Mouse (Mus musculus): Measurements from ENCODE around the gene Gm10300. TPM values are rescaled to one million over a fixed set of nuclear protein-coding genes. Genes with fewer than 3 reads are reported as not detected.

Gm10300 gene
- total and polyA plus RNA-seq, 2 experiments from 2014 or later = 0.14 TPM; not detected in 1

DNA sequence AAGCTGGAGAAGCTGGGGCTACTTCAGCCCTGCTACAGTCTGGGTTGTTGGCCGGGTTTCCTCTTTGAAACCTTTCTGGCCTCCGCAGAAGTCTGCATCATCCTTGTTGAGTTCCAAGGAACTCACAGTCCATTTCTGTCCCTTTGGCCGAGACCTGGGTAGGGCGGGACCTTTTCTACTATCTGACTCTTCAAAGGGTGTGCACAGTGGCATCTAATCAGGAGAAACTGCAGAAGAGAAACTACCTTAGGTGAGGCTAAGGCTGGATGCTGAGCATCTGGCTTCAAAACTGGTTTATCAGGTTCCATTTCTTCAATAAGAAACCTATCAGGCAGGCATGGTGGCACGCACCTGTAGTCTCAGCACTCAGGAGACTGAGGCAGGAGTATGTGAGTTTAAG lies 9.9 kb upstream of the Gm10300 start:
- no peaks in the 10 kb centered on the region for H3K4me1 ChIP-seq (ENCODE audit: insufficient read depth)
- 93% methylated on average over 5 of the region's 5 CpGs for WGBS
- no peak overlapping the region for H3K9ac ChIP-seq
- no peak overlapping the region for H3K27ac ChIP-seq (ENCODE audit: low read depth, low read length)
- H3K27me3 ChIP-seq (ENCODE audit: insufficient read depth, low read length) = no peaks in the 10 kb centered on the region; the same call in 1 of the 2 replicates
- no peaks in the 10 kb centered on the region for H3K9me3 ChIP-seq (ENCODE audit: low read length)
- no peak overlapping the region for H3K4me2 ChIP-seq (ENCODE audit: low read depth)
- no peak for DNase-seq
- no peak overlapping the region for H3K4me3 ChIP-seq (ENCODE audit: low read depth, low read length)
- H3K36me3 ChIP-seq (ENCODE audit: insufficient read depth) = no peaks in the 10 kb centered on the region
- no peak for ATAC-seq
- TF ChIP-seq CTCF (IDR thresholded peaks at IDR 0.05; ENCODE audit: low read depth) = no peak

DNA sequence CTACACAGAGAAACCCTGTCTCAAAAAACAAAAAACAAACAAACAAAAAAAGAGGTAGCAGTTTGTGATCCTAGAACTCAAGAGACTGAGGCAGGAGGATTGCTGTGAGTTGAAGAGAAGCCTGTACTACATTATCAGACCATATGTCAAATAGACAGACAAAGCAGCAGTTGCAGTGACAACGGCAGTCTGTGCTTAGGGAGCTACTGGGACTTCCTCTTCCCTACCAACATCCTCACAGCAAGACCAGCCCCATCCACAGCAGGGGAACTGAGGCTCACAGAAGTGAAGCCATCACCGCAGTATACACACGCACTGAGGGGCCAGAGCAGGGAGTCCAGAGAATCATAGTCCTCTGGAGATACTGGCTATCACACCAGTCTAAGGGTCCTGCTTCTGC lies 8.9 kb upstream of the Gm10300 start:
- Histone ChIP-seq H3K4me3 (ENCODE audit: low read depth, low read length) (no peak overlapping the region), H3K4me2 (ENCODE audit: low read depth) (no peak overlapping the region), H3K27me3 (ENCODE audit: insufficient read depth, low read length) (no peaks in the 10 kb centered on the region; the same call in 1 of the 2 replicates), H3K4me1 (ENCODE audit: insufficient read depth) (no peaks in the 10 kb centered on the region), H3K27ac (ENCODE audit: low read depth, low read length) (no peak overlapping the region), H3K9me3 (ENCODE audit: low read length) (no peaks in the 10 kb centered on the region), H3K36me3 (ENCODE audit: insufficient read depth) (no peaks in the 10 kb centered on the region), H3K9ac (no peak overlapping the region)
- 71% methylated on average over 3 of the region's 3 CpGs for WGBS
- DNase-seq (no peak), ATAC-seq (no peak)
- TF ChIP-seq CTCF (IDR thresholded peaks at IDR 0.05; ENCODE audit: low read depth) = no peak

DNA sequence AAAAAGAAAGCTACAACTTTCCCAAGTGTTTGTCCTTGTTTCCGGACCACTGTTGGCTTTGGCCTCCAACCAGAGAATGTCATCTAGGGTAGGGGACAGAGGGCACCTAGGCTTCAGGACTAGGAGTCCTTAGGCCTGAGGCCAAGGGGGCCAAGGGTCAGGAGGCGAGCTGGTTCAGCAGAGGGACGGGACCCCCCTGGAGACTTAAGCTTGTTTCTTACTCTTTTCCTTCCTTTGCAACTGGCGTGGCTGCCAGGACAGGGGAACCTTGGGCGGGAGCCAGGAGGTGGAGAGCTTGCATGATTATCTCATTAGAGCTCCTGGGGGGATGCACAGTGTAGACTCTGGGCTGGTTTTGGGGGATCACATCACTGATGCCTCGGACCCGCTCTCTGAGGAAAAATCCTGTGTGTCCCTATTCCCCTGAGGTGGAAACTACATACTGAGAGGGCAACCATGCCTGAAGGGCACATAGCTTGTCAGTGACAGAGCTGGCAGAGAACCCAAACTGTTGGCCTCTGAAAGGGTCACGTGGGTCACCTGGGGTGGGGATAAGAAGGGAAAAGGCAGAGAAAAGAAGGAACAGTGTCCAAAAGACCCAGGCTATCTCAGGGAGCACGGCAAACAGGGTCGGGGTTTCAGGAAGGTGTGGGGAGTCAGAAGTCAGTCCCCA lies 8.3 kb upstream of the Gm10300 start:
- no peak for DNase-seq
- WGBS = 53% methylated on average over 10 of the region's 10 CpGs

DNA sequence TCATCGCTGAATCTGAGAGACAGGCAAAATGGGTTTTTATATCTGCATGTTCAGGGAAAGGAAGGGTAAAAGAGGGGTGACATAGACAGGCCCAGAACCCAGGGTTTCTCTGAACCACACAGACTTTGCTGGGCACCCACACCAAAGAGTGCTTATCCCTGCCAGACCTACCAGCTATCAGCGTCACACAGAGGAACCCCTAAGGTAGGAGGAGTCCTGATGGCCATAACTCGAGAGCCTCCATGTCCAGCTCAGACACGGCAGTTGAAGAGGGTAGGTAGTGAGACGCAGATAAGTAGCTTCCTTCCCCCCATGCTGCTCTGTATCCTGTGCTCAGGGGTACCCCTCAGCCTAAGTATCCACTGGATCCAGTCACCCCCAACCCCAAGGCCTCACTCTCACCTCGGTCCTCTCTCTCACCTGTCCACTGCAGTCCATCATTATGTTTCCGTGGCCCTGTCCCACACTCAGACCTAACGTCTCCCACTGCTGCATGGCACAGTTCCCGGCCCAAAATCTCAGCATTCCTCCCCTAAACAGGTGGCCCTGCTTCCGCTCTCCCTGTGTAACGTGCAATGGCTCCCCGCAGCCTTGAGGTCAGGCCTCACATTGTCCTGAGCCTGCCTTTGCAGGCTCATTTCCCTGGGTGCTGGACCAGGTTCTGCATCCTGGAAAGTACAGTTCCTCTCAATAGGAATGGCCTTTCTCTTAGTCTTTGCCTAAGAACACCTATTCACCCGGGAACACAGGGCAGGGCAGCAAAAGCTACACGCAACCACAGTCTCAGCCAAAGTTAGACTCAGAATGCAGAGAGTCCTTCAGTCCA lies 7.2 kb upstream of the Gm10300 start:
- 88% methylated on average over 14 of the region's 14 CpGs for WGBS

More for the DNA sequence above, 8.3 kb upstream of the Gm10300 start:
- Histone ChIP-seq H3K4me1 (ENCODE audit: insufficient read depth) (no peaks in the 10 kb centered on the region), H3K9ac (no peak overlapping the region), H3K27ac (ENCODE audit: low read depth, low read length) (no peak overlapping the region), H3K36me3 (ENCODE audit: insufficient read depth) (no peaks in the 10 kb centered on the region), H3K27me3 (ENCODE audit: insufficient read depth, low read length) (no peaks in the 10 kb centered on the region; the same call in 1 of the 2 replicates), H3K4me3 (ENCODE audit: low read depth, low read length) (no peak overlapping the region), H3K4me2 (ENCODE audit: low read depth) (no peak overlapping the region), H3K9me3 (ENCODE audit: low read length) (no peaks in the 10 kb centered on the region)
- ATAC-seq = no peak
- TF ChIP-seq CTCF (IDR thresholded peaks at IDR 0.05; ENCODE audit: low read depth) = no peak

DNA sequence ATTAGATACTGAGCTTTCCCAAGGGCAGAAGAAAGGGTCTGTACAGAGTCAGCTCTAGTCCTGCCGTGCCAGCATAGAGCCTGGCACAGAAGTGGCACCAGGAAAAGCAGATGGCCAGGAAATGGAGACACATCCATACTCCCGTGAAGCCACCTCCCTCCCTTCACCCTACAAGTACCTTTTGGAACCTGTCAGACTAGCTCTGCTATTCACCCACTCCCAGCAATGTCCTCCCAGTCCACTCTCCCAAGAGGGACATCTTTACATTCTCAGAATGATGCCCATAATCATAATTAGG lies 6.6 kb upstream of the Gm10300 start:
- H3K9me3 ChIP-seq (ENCODE audit: low read length) = no peaks in the 10 kb centered on the region
- H3K9ac ChIP-seq = no peak overlapping the region
- no peak overlapping the region for H3K27ac ChIP-seq (ENCODE audit: low read depth, low read length)
- no peak for ATAC-seq
- TF ChIP-seq CTCF (IDR thresholded peaks at IDR 0.05; ENCODE audit: low read depth) = no peak
- H3K27me3 ChIP-seq (ENCODE audit: insufficient read depth, low read length) = no peaks in the 10 kb centered on the region; the same call in none of the 2 replicates
- 36% methylated on average over 2 of the region's 2 CpGs for WGBS
- H3K4me3 ChIP-seq (ENCODE audit: low read depth, low read length) = no peak overlapping the region
- no peaks in the 10 kb centered on the region for H3K36me3 ChIP-seq (ENCODE audit: insufficient read depth)
- no peak overlapping the region for H3K4me2 ChIP-seq (ENCODE audit: low read depth)
- H3K4me1 ChIP-seq (ENCODE audit: insufficient read depth) = no peaks in the 10 kb centered on the region
- DNase-seq = no peak

More for the DNA sequence above, 7.2 kb upstream of the Gm10300 start:
- no peaks in the 10 kb centered on the region for H3K4me1 ChIP-seq (ENCODE audit: insufficient read depth)
- no peaks in the 10 kb centered on the region for H3K9me3 ChIP-seq (ENCODE audit: low read length)
- ATAC-seq = no peak
- TF ChIP-seq CTCF (IDR thresholded peaks at IDR 0.05; ENCODE audit: low read depth) = no peak
- H3K36me3 ChIP-seq (ENCODE audit: insufficient read depth) = no peaks in the 10 kb centered on the region
- no peak for DNase-seq
- H3K4me3 ChIP-seq (ENCODE audit: low read depth, low read length) = no peak overlapping the region
- no peaks in the 10 kb centered on the region; the same call in 1 of the 2 replicates for H3K27me3 ChIP-seq (ENCODE audit: insufficient read depth, low read length)
- H3K27ac ChIP-seq (ENCODE audit: low read depth, low read length) = no peak overlapping the region
- H3K9ac ChIP-seq = no peak overlapping the region
- H3K4me2 ChIP-seq (ENCODE audit: low read depth) = no peak overlapping the region

DNA sequence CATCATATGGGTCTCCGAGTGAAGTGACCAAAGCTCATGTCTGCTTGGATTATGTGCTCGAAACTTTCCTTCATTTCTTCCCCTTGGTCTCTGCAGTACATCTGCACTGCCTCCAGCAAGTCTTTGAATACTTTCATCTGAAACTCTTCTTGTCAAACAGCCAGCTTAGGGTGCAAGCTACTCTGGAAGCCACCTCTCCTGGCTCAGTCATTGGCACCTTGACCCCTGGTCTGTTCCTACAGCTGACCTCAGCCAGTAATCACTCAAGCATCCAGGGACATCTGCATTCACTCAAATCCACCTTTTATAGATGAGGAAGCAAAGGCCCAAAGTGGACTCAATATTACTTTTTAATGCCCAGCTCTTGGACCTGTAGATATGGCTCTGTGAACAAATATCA lies 2.8 kb upstream of the Gm10300 start:
- Histone ChIP-seq H3K4me3 (ENCODE audit: low read depth, low read length) (no peak overlapping the region), H3K9me3 (ENCODE audit: low read length) (no peaks in the 10 kb centered on the region), H3K27ac (ENCODE audit: low read depth, low read length) (no peak overlapping the region), H3K9ac (no peak overlapping the region), H3K36me3 (ENCODE audit: insufficient read depth) (no peaks in the 10 kb centered on the region), H3K4me1 (ENCODE audit: insufficient read depth) (no peaks in the 10 kb centered on the region), H3K27me3 (ENCODE audit: insufficient read depth, low read length) (peaks cover 26% of the 10 kb centered on the region), H3K4me2 (ENCODE audit: low read depth) (no peak overlapping the region)
- TF ChIP-seq CTCF (IDR thresholded peaks at IDR 0.05; ENCODE audit: low read depth) = no peak
- DNase-seq (no peak), ATAC-seq (no peak)
- 88% methylated on average over 2 of the region's 2 CpGs for WGBS

DNA sequence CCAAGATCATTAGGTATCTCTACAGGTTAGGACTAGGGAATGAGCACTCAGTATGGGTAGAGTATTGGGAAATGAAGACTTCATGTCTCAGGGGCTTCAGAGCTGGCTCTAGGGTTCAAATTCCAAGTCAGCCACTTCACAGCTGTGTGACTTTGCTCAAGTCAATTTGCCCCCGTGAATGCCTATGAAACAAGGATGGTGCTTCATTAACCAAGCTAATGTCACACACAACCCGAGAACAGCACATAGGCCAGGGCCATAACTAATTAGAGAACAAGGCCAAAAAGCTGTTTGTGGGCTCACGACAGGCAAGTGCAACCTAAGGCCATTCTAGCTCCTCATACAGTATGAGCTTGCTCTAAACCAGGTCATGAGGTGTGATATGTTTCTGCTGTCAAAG lies 2.3 kb upstream of the Gm10300 start:
- Histone ChIP-seq H3K4me1 (ENCODE audit: insufficient read depth) (no peaks in the 10 kb centered on the region), H3K4me3 (ENCODE audit: low read depth, low read length) (no peak overlapping the region), H3K27me3 (ENCODE audit: insufficient read depth, low read length) (peaks cover 26% of the 10 kb centered on the region), H3K4me2 (ENCODE audit: low read depth) (no peak overlapping the region), H3K36me3 (ENCODE audit: insufficient read depth) (no peaks in the 10 kb centered on the region), H3K9me3 (ENCODE audit: low read length) (no peaks in the 10 kb centered on the region), H3K9ac (no peak overlapping the region), H3K27ac (ENCODE audit: low read depth, low read length) (no peak overlapping the region)
- WGBS = 82% methylated on average over 3 of the region's 3 CpGs
- DNase-seq (no peak), ATAC-seq (no peak)
- no peak for TF ChIP-seq CTCF (IDR thresholded peaks at IDR 0.05; ENCODE audit: low read depth)

Data from forebrain, postnatal 0 days (tissue).